Mouse (Mus musculus) neural tube, postnatal 0 days (tissue): ENCODE data around the gene Gm27027. TPM values are rescaled to one million over a fixed set of nuclear protein-coding genes. Genes with fewer than 3 reads are reported as not detected.

Experiments used
- polyA plus RNA-seq: library from polyadenylated mRNA; unstranded; fragments of >200 nt; fragmentation: Nextera tagmentation; extraction: Ambion mirVana; gene quantifications from 2 replicates; pipeline ENCODE4 v1.2.1, GENCODE M21; 2015

Gene Gm27027
- polyA plus RNA-seq: not detected in 2 replicates

GRCm38 (mm10) chr2:93996254-93996653, at the start of gene Gm27027:
Gm27027 (minus strand) TSS chr2:93996354.

GRCm38 (mm10) chr2:94010335-94011291, 14.5 kb upstream of the Gm27027 start, which contains the start of gene Alkbh3:
Alkbh3 (minus strand) TSS chr2:94010807.

DNA sequence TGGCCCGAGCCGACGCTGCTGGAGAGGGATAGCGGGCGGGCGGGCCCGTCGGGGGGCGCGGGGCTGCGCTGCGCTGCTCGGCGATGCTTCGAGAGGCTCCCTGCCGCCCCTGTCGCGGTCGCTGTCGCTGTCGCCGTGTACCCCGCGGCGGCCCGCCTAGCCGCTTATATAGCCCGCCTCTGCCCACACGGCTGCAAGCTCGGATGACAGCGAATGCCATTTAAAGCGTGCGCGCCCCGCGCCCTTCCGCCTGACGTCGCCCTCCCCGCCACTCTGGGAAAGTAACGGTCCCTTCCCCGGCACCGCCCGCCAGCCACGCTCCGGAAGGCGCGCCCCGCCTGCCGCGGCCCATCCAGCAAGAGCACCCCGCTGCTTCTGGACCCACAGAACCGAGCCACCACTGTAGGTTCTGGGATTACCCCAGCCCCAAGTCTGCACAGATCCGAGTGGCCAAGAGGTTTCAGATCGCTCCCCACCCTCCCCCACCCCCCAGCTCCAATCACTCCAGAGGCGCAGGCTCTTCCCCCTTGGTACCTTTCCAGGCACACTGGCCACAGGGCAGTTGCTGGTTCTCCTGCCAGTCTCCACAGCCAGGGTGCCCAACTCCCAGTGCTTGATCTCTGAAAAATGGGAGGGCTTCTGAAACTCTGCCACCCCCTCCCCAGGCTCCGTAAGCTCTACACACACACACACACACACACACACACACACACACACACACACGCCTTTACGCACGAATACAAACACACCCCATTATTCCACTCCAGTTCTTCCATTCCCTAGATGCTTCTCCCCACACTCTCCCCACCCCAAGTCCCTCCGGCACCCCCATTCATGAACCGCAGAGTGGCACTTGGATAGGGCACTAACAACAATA, 39.0 kb downstream of the Gm27027 start, which contains the start of gene Gm13889:
TSS of gene Gm13889 (minus strand) at position 294 of the 877 bp plus-strand sequence.

Other genes with a start within 250 kb of the Gm27027 start
- 63.0 and 70.3 TPM in 2 replicates for gene Ext2, start 173.8 kb downstream of the Gm27027 start, polyA plus RNA-seq
- gene Accs, start 146.4 kb downstream of the Gm27027 start, polyA plus RNA-seq: 4.5 and 6.7 TPM in 2 replicates
- gene Accsl, start 127.2 kb downstream of the Gm27027 start, polyA plus RNA-seq: 0.19 and 0.37 TPM in 2 replicates
- gene Gm13889, start 39.2 kb downstream of the Gm27027 start, polyA plus RNA-seq: 28.0 and 38.1 TPM in 2 replicates
- gene Alkbh3, start 14.5 kb upstream of the Gm27027 start, polyA plus RNA-seq: 44.9 and 45.2 TPM in 2 replicates
- 144 and 146 TPM in 2 replicates for gene Hsd17b12, start 161.6 kb upstream of the Gm27027 start, polyA plus RNA-seq